Mouse (Mus musculus) CH12.LX (cell line): Measurements from ENCODE around the gene Tbc1d22a.

Experiments used
- CHD2 ChIP-seq: IDR thresholded peaks from 2 replicates; pipeline ENCODE4 v1.6.1; 2011; ENCODE audit warnings: low read length, improper control_type of control experiment
- CTCF ChIP-seq, 2 experiments: IDR thresholded peaks in 1 of 2; conservative IDR thresholded peaks in 1 of 2; 2 replicates each; pipeline ENCODE4 v1.5.1; 2011 to 2012; ENCODE audit warnings: low read depth in 2 of 2, low read length in 2 of 2, improper control_type of control experiment in 1 of 2, inconsistent platforms in 1 of 2, mild to moderate bottlenecking in 1 of 2, moderate library complexity in 1 of 2
- MEF2A ChIP-seq: IDR thresholded peaks from 2 replicates; pipeline ENCODE4 v1.6.1; 2014; ENCODE audit warnings: low read depth, mild to moderate bottlenecking, inconsistent platforms, low read length, improper control_type of control experiment, borderline replicate concordance
- MXI1 ChIP-seq: IDR thresholded peaks from 2 replicates; pipeline ENCODE4 v1.6.1; 2011; ENCODE audit warnings: mild to moderate bottlenecking, low read depth, low read length, improper control_type of control experiment
- POLR2A ChIP-seq: IDR thresholded peaks from 2 replicates; pipeline ENCODE4 v1.6.1; 2011; ENCODE audit warnings: low read depth, mild to moderate bottlenecking, improper control_type of control experiment, low read length
- SIN3A ChIP-seq: IDR thresholded peaks from 2 replicates; pipeline ENCODE4 v1.6.1; 2012; ENCODE audit warnings: low read length, improper control_type of control experiment, inconsistent platforms
- TBP ChIP-seq: conservative IDR thresholded peaks from 2 replicates; pipeline ENCODE4 v1.6.1; 2011; ENCODE audit warnings: low read depth, low read length, improper control_type of control experiment
- USF1 ChIP-seq: IDR thresholded peaks from 2 replicates; pipeline ENCODE4 v1.6.1; 2014; ENCODE audit warnings: low read depth, mild to moderate bottlenecking, inconsistent platforms, low read length, improper control_type of control experiment
- USF2 ChIP-seq: conservative IDR thresholded peaks from 2 replicates; pipeline ENCODE4 v1.6.1; 2011; ENCODE audit warnings: low read depth, low read length, improper control_type of control experiment
- ZKSCAN1 ChIP-seq: IDR thresholded peaks from 2 replicates; pipeline ENCODE4 v1.6.1; 2012; ENCODE audit warnings: low read depth, inconsistent platforms, low read length, improper control_type of control experiment, borderline replicate concordance

GRCm38 (mm10) chr15:86224972-86225551 is 10.8 kb downstream of the Tbc1d22a start:
- TF ChIP-seq CTCF (conservative IDR thresholded peaks at IDR 0.05 in 1 of 2, IDR thresholded peaks at IDR 0.05 in 1 of 2; ENCODE audit: low read depth in 2 of 2, low read length in 2 of 2): no peak
- no peak for TF ChIP-seq TBP
- no peak for TF ChIP-seq POLR2A
- no peak for TF ChIP-seq USF1
- TF ChIP-seq SIN3A: no peak
- no peak for TF ChIP-seq ZKSCAN1
- no peak for TF ChIP-seq USF2
- TF ChIP-seq MEF2A: no peak
- no peak for TF ChIP-seq MXI1
- TF ChIP-seq CHD2: no peak
